Mouse (Mus musculus) heart, embryonic 13.5 days (tissue): ENCODE data around the gene Tyro3. TPM values are rescaled to one million over a fixed set of nuclear protein-coding genes. Genes with fewer than 3 reads are reported as not detected.

Experiments used
- ATAC-seq: fragments of 200-750 bp; cut with Nextera tagmentation; 2 replicates; pipeline ENCODE4 v1.8.0; 2017; ENCODE audit warnings: moderate TSS enrichment; ENCODE audit not compliant: insufficient number of reproducible peaks, low FRiP score, low TSS enrichment; ENCODE audit errors: extremely low read depth
- H3K27ac ChIP-seq: fragments of 300-500 bp; sonication (generic); replicated peaks from 2 replicates; pipeline ENCODE4 v1.5.1; 2015; ENCODE audit warnings: moderate library complexity, mild to moderate bottlenecking, inconsistent platforms
- H3K27me3 ChIP-seq: fragments of 300-500 bp; sonication (generic); replicated peaks from 2 replicates; pipeline ENCODE4 v1.6.1; 2015; ENCODE audit warnings: mild to moderate bottlenecking, inconsistent platforms
- H3K36me3 ChIP-seq: fragments of 300-500 bp; sonication (generic); 2 replicates; pipeline ENCODE4 v1.6.1; 2015; ENCODE audit warnings: mild to moderate bottlenecking, inconsistent platforms
- H3K4me1 ChIP-seq: fragments of 300-500 bp; sonication (generic); 2 replicates; pipeline ENCODE4 v1.6.1; 2015; ENCODE audit warnings: inconsistent platforms
- H3K4me2 ChIP-seq: fragments of 300-500 bp; sonication (generic); 2 replicates; pipeline ENCODE4 v1.6.1; 2015; ENCODE audit warnings: inconsistent platforms, mild to moderate bottlenecking, moderate library complexity
- H3K4me3 ChIP-seq: fragments of 300-500 bp; sonication (generic); 2 replicates; pipeline ENCODE4 v1.5.1; 2015; ENCODE audit warnings: moderate library complexity, mild to moderate bottlenecking, inconsistent platforms
- H3K9ac ChIP-seq: fragments of 300-500 bp; sonication (generic); 2 replicates; pipeline ENCODE4 v1.6.1; 2015; ENCODE audit warnings: inconsistent platforms, mild to moderate bottlenecking, moderate library complexity
- H3K9me3 ChIP-seq: fragments of 300-500 bp; sonication (generic); 2 replicates; pipeline ENCODE4 v1.6.1; 2016; ENCODE audit warnings: inconsistent platforms
- WGBS: fragments of 180-500 bp; shearing (Covaris S2); methylation state at CpG from one replicate; pipeline ENCODE4 v1.1.7; 2015; ENCODE audit warnings: mixed read lengths; 5-methylcytosine and 5-hydroxymethylcytosine counted together
- polyA plus RNA-seq: library from polyadenylated mRNA; unstranded; fragments of >200 nt; fragmentation: Nextera tagmentation; extraction: Ambion mirVana; gene quantifications from 2 replicates; pipeline ENCODE4 v1.2.1, GENCODE M21; 2015

Gene Tyro3
- polyA plus RNA-seq, result 7.3 and 7.9 TPM in 2 replicates

DNA sequence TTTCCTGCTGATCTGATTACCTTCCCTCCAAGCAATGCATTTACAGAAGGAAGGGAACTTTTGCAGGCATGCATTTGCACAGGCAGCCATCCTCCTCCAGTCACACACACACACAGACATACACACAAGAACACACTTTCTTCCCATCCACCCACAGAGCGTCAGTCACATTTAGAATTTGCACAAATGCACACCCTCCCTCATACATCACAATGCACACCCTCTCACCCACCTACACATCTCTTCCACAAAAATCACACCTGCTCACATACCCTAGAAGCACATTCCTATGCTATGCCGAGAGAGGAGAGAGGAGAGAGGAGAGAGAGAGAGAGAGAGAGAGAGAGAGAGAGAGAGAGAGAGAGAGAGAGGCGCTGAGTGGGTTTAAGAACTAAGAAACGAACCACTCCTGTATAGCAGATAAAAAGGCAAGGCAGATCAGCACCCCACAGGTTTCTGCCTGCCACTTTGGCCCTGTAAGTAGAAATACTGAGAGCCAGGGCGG is at the start of gene Tyro3:
Gene Tyro3, plus strand, starts transcription at position 455 of the 505 bp plus-strand sequence.
- H3K9ac ChIP-seq, result peak within 1 kb of the TSS; percentile 33; the same call in 1 of the 2 replicates
- H3K27ac ChIP-seq, result peak within 1 kb of the TSS; percentile 8; the same call in 1 of the 2 replicates
- peaks cover 48% of the 10 kb centered on the region for H3K27me3 ChIP-seq
- ATAC-seq, result no peak
- H3K36me3 ChIP-seq, result no peaks in the 10 kb centered on the region
- WGBS, result 51% methylated on average over 5 of the region's 5 CpGs
- no peaks in the 10 kb centered on the region for H3K9me3 ChIP-seq
- peaks cover 38% of the 10 kb centered on the region for H3K4me1 ChIP-seq
- H3K4me3 ChIP-seq, result no peak within 1 kb of the TSS
- H3K4me2 ChIP-seq, result peak within 1 kb of the TSS; percentile 99

DNA sequence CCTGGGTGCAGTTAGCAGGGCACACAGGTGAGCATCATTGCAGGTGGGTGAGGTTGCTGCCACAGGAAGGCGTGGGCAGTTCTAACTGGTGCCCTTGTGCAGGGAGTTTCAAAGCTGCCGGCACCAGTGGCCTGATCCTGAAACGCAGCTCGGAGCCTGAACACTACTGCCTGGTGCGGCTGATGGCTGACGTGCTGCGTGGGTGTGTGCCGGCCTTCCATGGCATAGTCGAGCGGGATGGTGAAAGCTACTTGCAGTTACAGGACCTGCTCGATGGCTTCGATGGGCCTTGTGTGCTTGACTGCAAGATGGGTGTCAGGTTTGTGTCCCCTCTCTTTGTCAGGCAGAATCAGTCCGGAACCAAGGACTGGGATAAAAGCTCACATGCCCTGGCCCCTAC is 48.3 kb upstream of the Tyro3 start:
- no peak overlapping the region for H3K27ac ChIP-seq
- peaks cover 15% of the 10 kb centered on the region for H3K4me1 ChIP-seq
- H3K27me3 ChIP-seq, result peaks cover 79% of the 10 kb centered on the region
- WGBS, result 70% methylated on average over 13 of the region's 13 CpGs
- no peak overlapping the region for H3K9ac ChIP-seq
- no peaks in the 10 kb centered on the region for H3K36me3 ChIP-seq
- no peak overlapping the region for H3K4me3 ChIP-seq
- no peaks in the 10 kb centered on the region for H3K9me3 ChIP-seq
- no peak for ATAC-seq
- H3K4me2 ChIP-seq, result no peak overlapping the region

DNA sequence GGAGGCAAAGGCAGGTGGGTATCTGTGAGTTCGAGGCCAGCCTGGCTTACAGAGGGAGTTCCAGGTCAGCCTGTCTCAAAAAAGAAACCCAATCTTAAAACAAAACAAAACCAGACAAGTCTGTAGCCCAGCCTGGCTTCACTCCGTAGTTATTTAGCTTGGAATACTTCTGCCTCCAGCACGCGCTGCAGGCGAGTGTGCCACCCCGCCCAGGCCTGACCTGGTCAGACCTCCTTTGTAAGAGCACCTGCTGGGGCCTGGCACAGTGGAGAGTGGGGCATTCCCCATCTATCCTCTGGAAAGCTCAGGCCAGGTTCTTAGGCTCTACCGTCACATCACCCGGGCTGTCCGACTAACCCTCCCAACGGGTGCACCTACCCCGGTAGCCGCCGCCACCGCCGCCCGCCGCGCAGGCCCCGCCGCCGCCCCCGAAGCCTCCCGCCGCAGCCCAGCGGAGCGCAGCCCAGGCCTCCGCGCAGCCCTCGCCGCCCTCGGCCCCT is 39.9 kb upstream of the Tyro3 start:
- H3K4me1 ChIP-seq, result peaks cover 15% of the 10 kb centered on the region
- H3K4me2 ChIP-seq, result peak overlapping the region; percentile 99
- peaks cover 95% of the 10 kb centered on the region for H3K27me3 ChIP-seq
- peak overlapping the region; percentile 78 for H3K9ac ChIP-seq
- WGBS, result 2% methylated on average over 31 of the region's 31 CpGs
- no peak overlapping the region for H3K27ac ChIP-seq
- H3K36me3 ChIP-seq, result no peaks in the 10 kb centered on the region
- ATAC-seq, result no peak
- no peaks in the 10 kb centered on the region for H3K9me3 ChIP-seq
- H3K4me3 ChIP-seq, result peak overlapping the region; percentile 73

DNA sequence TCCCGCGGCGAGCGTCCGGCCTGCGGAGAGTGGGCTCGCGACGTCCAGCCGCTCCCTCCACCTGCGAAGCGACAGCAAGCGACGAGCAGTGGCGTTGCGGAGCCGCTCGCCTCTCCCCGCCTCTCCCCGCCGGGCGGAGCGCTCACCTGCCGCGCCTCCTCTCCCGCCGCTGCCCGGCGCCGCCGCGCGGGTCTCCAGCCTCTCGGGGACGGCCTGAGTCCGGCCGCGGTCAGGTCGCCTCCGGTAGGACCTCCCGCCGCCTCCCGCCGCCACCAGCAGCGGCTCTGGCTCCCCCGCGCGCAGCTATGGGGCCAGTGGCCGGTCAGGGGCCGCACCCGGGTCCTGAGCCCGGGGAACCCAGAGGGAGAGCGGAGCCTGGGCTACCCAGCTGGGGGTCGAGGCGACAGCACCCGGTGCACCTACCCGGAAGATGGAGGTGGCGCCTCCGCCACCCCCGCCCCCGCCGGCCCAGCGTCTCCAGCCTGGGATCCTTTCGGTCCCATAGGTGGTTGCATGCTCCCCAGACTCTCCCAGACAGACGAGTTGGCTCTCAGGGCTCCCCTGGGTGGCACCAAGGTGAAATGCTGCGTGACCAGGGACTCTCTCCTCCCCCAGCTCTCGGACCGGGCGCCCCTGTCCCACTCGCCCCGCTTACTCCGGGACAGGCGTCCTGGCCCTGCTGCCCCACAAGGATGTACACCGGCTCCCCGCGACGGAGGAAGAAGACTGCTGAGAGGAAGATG is 39.3 kb upstream of the Tyro3 start:
- Histone ChIP-seq H3K36me3 (peaks cover 2% of the 10 kb centered on the region), H3K9ac (peak overlapping the region; percentile 78), H3K4me3 (peak overlapping the region; percentile 73), H3K9me3 (no peaks in the 10 kb centered on the region), H3K4me1 (peaks cover 15% of the 10 kb centered on the region), H3K27ac (no peak overlapping the region), H3K27me3 (peaks cover 89% of the 10 kb centered on the region), H3K4me2 (peak overlapping the region; percentile 99)
- under 1% methylated on average over 65 of the region's 77 CpGs for WGBS
- no peak for ATAC-seq

DNA sequence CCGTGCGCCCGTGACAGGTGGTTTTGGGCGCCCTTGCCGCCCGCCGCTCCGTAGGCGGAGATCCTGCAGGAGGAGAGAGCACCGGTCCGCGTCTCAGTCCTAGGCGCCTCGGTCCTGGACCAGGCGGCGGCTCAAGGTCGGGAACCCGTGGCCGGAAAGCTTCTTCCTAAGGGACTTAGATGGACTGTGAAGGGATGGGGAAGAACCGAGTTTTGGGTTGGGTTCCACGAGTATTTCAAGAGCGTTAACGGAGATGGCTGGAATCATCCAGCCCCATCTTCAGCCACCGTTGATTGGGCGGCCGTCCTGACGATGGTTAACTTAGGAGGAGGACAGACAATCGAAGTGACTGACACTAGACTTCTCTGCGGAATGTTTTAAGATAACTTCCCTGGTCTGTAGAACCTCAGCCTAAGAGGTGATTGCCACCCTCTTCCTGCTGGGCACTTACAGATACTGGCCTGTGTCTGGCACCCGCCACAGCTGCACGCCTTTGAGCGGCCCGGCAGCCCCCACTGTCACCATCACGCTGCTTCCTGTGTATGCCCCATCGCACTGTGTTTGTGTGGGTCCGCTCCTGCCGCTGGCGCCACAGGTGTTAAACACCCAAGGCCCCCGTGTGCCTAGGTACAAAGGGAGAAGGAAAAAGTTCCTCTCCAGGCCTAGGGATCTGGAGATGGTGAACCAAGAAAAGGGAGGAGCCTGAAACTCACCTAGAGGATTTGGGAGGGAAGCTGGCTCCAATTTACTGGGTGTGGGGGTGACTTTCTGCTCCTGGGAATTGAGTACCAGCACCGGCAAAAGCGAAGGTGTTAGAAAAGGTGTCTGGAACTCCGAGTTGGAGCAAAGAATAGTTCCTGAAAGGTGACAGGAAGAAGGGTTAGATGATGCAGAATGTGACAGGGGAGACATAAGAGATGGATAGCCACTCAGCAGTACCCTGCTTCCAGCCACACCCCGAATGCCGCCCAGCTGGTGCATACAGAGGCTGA is 38.4 kb upstream of the Tyro3 start:
- no peak overlapping the region for H3K27ac ChIP-seq
- H3K4me3 ChIP-seq, result peak overlapping the region; percentile 73
- H3K9ac ChIP-seq, result peak overlapping the region; percentile 78
- peaks cover 80% of the 10 kb centered on the region for H3K27me3 ChIP-seq
- WGBS, result 5% methylated on average over 44 of the region's 44 CpGs
- peaks cover 15% of the 10 kb centered on the region for H3K4me1 ChIP-seq
- peaks cover 11% of the 10 kb centered on the region for H3K36me3 ChIP-seq
- ATAC-seq, result no peak
- H3K4me2 ChIP-seq, result peak overlapping the region; percentile 99
- no peaks in the 10 kb centered on the region for H3K9me3 ChIP-seq

DNA sequence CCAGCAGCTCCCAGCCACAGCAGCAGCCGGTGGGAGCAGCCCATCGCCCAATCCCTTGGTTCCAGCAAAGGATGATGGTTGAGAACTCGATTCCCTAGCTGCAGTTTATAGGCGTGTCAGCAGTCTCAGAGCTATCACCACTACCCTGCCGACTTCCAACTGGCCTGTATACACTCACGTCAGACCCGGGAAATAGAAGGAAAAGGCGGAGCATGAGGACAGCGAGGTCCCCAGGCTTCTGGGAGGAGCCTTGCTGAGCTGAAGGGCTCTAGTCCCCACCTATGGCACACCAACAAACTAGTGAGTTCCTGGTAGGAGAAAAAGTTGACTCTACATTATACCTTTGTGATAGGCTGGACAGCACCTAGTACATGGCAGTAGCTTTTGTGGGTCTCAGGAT is 37.3 kb upstream of the Tyro3 start, which contains the start of gene Ltk:
Gene Ltk, minus strand, starts transcription at position 181 of the 400 bp plus-strand sequence.
- H3K4me3 ChIP-seq, result peak within 1 kb of the TSS; percentile 73
- peak within 1 kb of the TSS; percentile 99 for H3K4me2 ChIP-seq
- H3K9me3 ChIP-seq, result no peaks in the 10 kb centered on the region
- H3K4me1 ChIP-seq, result peaks cover 15% of the 10 kb centered on the region
- peaks cover 69% of the 10 kb centered on the region for H3K27me3 ChIP-seq
- peaks cover 22% of the 10 kb centered on the region for H3K36me3 ChIP-seq
- H3K27ac ChIP-seq, result no peak within 1 kb of the TSS
- no peak for ATAC-seq
- H3K9ac ChIP-seq, result no peak within 1 kb of the TSS
- 9% methylated on average over 9 of the region's 9 CpGs for WGBS

DNA sequence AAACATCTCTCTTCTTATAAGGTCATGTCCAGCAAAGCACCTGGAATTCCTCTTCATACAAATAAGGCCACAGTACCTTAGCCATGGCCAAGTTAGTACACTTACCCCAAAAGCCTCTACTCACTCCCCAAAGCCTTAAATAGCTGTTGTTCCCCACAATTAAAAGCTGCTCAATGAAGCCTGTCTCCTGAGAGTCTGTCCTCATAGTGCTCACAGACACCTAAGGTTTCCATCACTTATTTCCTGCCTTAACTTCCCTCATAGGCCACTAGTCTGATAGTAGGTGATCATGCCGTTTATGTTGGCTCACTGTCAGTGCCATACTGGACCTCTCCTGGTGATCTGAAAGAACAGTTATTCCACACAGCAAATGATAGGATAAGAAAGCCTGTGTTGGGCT is 35.3 kb upstream of the Tyro3 start:
- 35% methylated on average over 1 of the region's 1 CpGs for WGBS
- H3K4me1 ChIP-seq, result peaks cover 15% of the 10 kb centered on the region
- H3K36me3 ChIP-seq, result peaks cover 39% of the 10 kb centered on the region
- H3K4me3 ChIP-seq, result no peak overlapping the region
- no peak overlapping the region for H3K27ac ChIP-seq
- H3K9me3 ChIP-seq, result no peaks in the 10 kb centered on the region
- ATAC-seq, result no peak
- H3K4me2 ChIP-seq, result no peak overlapping the region
- H3K27me3 ChIP-seq, result peaks cover 51% of the 10 kb centered on the region
- no peak overlapping the region for H3K9ac ChIP-seq

DNA sequence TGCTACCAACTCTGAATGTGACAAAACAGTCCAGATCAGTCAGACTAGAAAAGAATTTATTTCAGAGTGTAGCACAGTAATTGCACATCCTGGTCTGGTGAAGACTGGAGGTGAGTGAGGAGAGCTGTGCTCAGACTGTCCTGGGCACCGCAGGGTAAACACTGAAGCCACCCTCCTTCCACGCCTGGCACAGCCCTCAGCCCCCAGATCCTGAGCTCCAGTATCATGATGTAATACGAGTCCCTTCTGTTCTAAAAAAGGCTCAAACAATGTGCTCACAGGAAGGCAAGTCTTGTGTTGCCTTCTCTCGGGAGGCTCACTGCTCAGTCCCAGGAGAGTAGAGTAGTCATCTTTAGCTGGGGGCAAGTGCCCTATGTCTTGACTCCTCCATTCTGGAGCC is 33.6 kb upstream of the Tyro3 start:
- Histone ChIP-seq H3K27me3 (peaks cover 34% of the 10 kb centered on the region), H3K36me3 (peaks cover 51% of the 10 kb centered on the region), H3K27ac (no peak overlapping the region), H3K4me1 (peaks cover 3% of the 10 kb centered on the region), H3K4me3 (no peak overlapping the region), H3K4me2 (no peak overlapping the region), H3K9me3 (no peaks in the 10 kb centered on the region), H3K9ac (no peak overlapping the region)
- no peak for ATAC-seq
- 52% methylated on average over 4 of the region's 4 CpGs for WGBS

DNA sequence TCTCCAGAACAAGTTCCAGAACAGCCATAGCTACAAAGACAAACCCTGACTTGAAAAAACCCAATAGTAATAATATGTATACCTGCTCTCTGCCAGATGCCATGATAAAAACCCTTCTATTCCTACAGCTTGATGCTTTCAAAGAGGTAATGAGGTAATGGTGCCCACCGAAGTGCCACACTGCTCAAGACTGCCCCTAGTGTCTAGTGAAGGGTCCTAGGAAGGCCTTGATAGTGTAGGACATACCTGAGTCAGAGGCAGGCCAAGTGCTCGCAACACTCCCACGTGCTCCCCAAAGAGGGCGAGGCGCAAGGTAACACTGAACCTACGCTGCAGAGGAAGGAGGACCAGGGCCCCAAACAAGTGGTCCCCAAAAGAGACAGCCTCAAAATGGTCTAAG is 30.3 kb upstream of the Tyro3 start:
- Histone ChIP-seq H3K36me3 (peaks cover 84% of the 10 kb centered on the region), H3K4me3 (no peak overlapping the region)
- no peak for ATAC-seq

DNA sequence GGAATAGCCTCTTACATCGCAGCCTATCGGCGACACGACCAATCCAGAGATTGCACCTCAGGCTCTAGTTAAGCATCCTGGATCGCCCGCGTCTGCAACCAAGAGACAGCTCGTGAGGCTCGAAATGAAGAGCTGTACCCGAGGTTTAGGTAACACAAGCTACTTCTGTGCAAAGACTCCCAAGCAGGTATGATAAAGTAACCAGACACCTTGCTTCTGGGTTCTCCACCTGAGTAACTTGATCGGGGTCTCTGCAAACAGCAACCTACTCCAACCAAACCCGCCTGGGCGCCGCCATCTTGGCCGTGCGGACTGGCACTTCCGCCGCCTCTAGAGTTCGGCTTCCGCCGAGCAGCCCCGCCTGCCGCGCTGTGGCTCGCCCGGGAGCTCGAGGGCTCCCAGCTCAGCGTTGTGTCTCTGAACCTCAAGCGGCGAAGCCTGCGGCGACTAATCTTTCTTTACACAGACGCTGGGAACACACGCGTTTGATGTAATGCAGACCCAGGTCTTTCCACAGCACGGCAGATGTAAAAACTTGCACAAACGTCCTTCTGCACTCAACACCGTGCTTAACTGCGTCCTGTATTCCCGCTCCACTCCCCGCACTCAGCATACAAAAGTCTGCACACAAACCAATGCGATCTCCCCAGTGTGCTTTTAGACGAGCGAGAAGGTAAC is 10.2 kb upstream of the Tyro3 start, which contains the start of gene Rpap1:
Gene Rpap1, minus strand, starts transcription at position 332 of the 678 bp plus-strand sequence.
- peaks cover 14% of the 10 kb centered on the region for H3K4me1 ChIP-seq
- H3K27me3 ChIP-seq, result no peaks in the 10 kb centered on the region
- peak within 1 kb of the TSS; percentile 74 for H3K4me3 ChIP-seq
- peak within 1 kb of the TSS; percentile 90 for H3K4me2 ChIP-seq
- peak within 1 kb of the TSS; percentile 87 for H3K9ac ChIP-seq
- peaks cover 31% of the 10 kb centered on the region for H3K36me3 ChIP-seq
- peak; percentile 76; the same call in 1 of the 2 replicates for ATAC-seq
- WGBS, result under 1% methylated on average over 44 of the region's 44 CpGs
- no peaks in the 10 kb centered on the region for H3K9me3 ChIP-seq
- H3K27ac ChIP-seq, result peak within 1 kb of the TSS; percentile 89

More for the DNA sequence above, 30.3 kb upstream of the Tyro3 start:
- Histone ChIP-seq H3K27ac (no peak overlapping the region), H3K9ac (no peak overlapping the region), H3K4me1 (no peaks in the 10 kb centered on the region), H3K4me2 (no peak overlapping the region), H3K27me3 (peaks cover 4% of the 10 kb centered on the region; the same call in 1 of the 2 replicates), H3K9me3 (no peaks in the 10 kb centered on the region)
- 84% methylated on average over 6 of the region's 6 CpGs for WGBS
